Mouse (Mus musculus) ZHBTc4 (cell line): ENCODE measurements around the gene Lingo3.
"Not testable (repeated sequence)": the region's sequence is repeated elsewhere in the genome, so short reads cannot be mapped to it uniquely, and the experiment has no call there.

Source experiments
- DNase-seq: peaks from one replicate; pipeline ENCODE4 v3.0.0-alpha.2; 2011; ENCODE audit warnings: low read depth, low spot score

The Lingo3 gene

GRCm38 (mm10) chr10:80843087-80843930, 530 bp downstream of the Lingo3 start:
- no peak for DNase-seq

- no peak for DNase-seq
These were observed 1.5 kb downstream of the Lingo3 start for GRCm38 (mm10) chr10:80842334-80842733.

GRCm38 (mm10) chr10:80841685-80842084, 2.2 kb downstream of the Lingo3 start:
- no peak for DNase-seq

DNA sequence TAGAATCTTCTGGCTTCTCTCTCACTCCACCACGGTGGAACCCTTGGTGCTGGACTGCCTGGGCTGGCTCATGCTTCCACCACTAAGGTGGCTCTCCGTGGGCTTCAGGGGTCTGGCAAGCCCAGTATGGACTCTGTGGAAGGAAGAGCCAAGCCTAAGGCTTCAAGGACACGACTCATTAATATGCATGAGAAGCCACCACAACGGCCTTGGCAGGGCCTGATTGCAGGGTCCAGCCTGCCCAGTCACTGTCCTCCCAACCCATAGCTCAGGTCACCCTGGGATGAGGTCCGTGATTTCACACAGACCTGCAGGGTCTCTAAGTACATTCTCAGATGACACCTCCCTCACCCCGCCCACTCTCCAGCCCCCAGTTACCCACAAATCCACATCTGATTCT, 4.0 kb downstream of the Lingo3 start:
- DNase-seq: no peak

DNA sequence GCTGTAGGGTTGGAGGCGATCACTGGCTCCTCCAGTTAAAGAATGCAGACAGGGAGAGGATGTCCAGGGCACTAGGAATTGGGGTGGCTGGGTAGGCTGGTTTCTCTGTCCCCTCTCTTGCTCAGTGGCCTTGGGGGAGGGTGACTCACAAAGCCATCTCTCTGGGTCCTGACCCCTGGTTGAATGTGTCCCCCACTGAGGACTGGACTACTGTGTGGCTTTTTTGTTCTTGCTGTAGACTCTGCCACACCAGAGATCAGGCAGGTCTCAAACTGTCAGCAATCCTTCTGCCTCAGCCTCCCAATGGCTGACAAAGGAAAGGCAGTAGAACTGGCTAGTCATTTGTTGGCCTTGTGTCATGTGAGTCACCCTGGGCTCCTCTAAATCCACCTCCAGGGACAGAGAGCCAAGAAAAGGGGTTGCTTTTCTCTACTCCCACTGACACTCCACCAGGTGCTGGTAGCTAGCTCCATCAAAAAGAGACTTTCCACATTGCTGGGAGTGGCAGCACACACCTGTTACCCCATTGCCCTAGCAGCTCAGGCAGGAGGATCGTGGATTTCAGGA, 5.4 kb downstream of the Lingo3 start:
- no peak for DNase-seq

DNA sequence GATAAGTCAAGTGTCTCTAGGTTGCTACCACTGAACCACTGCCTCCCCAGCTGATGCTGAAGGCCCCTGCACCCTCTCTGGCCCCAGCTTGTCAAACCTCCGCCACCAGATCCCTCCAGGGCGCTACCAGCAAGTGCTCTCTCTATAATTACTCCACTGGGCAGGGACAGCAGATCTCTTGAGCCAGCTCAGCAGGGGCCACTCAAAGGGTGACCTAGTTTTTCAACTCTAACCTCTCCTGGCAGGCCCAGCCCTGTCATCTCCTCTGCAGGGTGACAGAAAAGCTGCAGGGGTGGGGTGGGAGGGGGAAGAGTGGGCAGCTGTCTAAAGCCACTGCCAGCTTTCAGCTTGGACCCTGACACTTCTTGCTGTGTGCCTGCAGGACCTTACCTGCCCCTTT, 6.0 kb downstream of the Lingo3 start:
- no peak for DNase-seq

DNA sequence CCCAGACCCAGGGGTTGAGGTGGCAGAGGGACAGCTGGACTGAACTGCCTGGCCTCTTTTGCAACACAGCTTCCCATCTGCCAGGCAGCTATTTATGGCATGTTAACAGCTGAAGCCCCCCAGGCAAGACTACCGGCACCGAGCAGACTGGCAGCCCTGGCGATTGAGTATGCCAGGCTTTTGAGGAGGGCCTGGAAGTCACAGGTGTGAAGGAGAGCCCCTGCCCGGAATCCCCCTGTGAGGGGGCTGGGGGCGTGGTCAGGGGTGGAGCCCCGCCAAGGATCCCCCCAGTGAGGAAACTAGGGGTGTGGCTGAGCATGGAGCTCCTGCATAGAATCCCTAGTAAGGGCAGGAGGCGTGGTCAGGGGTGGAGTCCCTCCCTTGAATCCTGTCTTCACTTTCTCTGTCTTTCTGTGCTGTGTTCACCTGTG, 6.9 kb downstream of the Lingo3 start:
- DNase-seq: no peak

DNA sequence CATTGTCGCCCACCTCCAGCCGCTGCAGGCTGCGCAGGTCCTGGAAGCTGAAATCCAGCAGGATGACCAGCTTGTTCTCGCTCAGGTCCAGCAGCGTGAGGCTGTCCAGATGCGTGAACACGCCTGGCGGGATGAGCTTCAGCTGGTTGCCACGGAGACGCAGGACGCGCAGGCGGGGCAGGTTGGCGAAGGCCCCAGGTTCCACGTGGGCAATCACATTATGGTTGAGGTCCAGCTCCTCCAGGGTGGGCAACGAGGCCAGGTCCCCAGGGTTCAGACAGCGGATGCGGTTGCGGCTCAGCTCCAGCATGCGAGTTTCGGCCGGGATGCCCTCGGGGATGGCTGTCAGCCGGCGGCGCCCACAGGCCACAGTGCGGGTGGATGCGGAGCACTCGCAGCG, 8.2 kb downstream of the Lingo3 start:
- DNase-seq: no peak

DNA sequence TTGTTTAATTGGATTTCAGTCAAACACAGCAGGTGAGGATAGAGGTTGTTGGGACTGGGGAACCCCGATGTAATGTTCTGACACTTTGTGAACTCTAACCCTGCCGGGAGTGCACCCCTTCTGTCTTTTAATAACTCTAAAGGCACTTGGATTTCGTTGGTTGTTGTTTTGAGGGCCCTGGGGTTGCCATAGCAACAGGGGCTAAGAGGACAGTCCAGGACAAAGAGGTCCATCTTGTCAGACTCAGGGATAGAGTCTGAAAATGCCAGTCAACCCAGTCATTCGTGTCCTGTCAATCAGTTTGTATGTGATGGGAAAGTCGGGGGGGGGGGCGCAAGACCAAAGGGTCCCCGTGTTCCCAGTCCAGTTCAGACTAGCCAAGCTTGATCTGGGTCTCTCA, 11.0 kb downstream of the Lingo3 start:
- DNase-seq: no peak

DNA sequence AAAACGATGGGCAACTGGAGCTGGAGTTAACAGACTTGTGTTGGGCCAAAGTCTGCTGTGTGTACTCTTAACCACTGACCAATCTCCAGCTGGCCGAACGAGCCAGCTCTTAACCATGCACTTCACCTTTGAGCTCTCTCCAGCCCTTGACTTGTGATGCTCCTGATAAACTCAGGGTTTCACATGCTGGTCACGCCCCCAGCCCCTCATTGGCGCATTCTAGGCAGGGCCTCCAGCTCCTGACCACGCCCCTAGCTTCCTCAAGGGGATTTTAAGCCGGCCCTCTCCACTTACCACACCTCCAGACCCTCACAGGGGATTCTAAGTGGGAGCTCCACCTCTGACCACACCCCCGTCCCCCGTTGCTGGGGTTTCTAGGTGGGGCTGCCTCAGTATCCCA, 12.7 kb downstream of the Lingo3 start:
- peak; percentile 93 for DNase-seq

GRCm38 (mm10) chr10:80829359-80830278, 14.2 kb downstream of the Lingo3 start:
- no peak for DNase-seq

- not testable (repeated sequence) for DNase-seq
These were observed 15.3 kb downstream of the Lingo3 start for GRCm38 (mm10) chr10:80828587-80828986.

GRCm38 (mm10) chr10:80827870-80828420, 15.9 kb downstream of the Lingo3 start:
- DNase-seq: no peak

DNA sequence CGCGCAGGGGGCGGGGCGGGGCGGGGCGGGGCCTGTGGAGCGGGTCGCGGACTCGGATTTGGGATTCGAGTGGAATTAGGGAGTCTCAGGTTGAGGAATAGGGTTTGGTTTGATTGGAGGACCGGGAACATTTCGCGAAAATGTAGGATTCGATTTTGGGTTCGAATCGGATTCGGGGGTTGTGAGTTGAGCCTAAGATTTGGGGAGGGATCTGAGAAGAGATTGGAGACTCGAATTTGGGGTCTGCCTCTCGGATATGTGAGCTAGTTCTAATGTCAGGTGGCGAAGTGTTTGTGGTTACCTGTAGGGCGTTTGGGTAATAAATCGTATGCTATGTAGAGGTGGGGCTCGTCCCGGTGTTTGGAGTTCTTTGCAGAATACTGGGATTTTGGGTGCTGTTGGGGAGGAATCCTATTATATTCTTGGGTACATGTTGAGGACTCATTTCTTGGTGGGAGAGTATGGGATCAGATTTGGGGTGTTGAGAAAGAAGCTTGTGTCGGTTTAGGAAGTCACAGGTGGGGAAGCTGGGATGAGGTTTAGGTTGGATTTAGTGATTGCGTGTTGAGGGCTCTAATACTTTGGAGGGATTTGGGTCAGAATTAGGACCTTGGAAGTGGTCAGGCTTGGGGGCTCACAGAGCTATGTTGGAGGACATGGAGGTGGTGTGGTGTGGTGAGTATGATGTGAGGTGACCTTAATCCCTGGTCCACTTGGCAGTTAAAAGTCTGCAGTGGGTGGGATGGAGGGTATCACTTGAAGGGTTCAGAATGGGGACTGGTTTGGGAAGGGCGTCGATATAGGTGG, 16.6 kb downstream of the Lingo3 start:
- no peak for DNase-seq

DNA sequence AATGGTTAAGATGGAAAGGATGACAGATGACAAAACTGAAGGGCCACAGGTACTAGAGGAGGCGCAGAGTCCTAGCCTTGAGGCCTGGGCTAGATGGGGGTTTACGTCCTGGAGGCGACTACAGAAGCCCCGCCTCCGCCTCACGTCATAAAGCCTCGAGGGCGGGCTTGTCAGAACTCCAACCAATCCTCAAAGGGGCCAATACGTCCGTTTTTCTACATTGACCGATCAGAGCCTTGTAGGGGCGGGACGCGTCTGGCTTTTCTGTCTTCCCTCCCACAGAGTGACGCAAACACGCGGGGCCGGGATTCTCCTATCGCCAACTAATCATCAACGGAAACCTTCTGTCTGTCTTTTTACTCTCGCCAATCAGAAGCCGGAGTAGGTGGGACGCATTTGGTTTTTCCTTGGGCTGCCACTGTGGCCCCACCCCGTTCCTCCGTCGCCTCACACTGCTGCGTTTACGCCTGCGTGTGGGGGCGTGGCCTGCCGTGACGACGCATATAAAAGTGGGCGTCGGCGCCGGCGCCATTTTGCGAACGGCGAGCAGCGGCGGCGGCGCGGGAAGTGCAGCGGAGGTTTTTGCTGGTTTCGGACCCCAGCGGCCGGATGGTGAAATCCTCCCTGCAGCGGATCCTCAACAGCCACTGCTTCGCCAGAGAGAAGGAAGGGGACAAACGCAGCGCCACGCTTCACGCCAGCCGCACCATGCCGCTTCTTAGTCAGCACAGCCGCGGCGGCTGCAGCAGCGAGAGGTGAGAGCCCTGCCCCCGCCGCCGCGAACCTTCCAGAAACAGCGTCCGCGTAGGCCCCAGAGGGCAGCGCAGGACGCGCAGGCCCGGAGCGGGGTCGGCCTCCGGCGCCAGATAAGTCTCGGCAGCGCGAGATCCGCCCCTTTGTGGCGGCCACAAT, 17.4 kb downstream of the Lingo3 start, which contains the start of gene Oaz1:
TSS of gene Oaz1 (plus strand) at position 506 of the 912 bp plus-strand sequence.
- DNase-seq: peak; percentile 100

- no peak for DNase-seq
These were observed 19.0 kb downstream of the Lingo3 start for GRCm38 (mm10) chr10:80824827-80825226.

DNA sequence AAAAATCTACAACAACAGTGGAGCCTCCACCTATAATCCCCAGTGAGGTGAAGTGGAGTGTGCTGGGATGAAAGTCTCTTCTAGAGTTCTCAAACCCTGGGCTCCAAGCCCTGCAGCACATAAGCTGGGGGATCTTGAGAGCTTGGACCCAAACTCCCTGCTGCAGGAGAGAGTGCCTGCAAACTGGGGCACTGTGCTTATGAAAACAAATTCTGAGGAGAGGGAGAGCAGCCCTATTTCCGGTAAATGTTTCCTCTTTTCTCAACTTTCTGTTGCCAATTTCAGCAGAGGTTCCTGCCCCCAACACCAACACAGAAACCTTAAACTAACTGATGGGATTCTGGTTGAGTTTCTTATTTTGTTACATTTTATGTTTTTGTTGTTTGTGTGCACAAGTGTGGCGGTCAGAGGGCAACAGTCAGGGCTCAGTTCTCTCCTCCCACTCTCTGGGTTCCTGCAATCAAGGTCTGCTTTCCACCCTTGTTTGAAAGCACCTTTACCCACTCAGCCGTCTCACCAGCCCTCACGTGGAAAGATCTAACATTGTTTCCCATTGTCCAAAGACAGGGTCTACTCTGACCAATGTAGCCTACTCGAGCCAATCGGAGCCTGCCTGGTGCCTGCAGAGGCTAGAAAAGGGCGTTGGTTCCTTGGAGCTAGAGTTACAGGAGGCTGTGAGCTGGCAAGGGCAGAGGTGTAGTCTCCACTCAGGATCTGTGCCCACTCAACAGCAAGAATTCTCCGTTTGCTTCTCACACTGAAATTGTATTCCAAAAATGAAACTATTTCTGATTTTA, 19.8 kb downstream of the Lingo3 start:
- DNase-seq: peak; percentile 52

GRCm38 (mm10) chr10:80823316-80823715, 20.5 kb downstream of the Lingo3 start:
- DNase-seq: no peak

DNA sequence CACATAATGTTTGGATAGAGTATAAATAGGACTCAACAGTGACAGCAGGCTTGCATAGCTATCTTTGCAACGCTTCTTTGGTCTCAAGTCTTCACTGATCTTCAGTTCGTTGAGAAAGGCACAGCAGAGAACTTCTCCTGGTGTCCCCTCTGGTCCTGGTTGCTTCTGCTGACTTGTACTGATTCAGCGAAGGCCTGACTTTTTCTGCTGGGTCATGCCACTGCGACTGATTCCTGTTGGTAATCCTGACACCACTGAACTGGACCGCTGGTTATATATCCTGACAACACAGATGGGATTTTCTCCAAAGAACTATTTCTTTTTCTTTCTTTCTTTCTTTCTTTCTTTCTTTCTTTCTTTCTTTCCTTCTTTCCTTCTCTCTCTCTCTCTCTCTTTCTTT, 21.3 kb downstream of the Lingo3 start:
- DNase-seq: no peak
